Mouse (Mus musculus) bone marrow macrophage, adult 2 months (primary cell): ENCODE measurements around the gene Rabgap1.

Experiments used
- CTCF ChIP-seq: IDR thresholded peaks from 2 replicates; pipeline ENCODE4 v1.5.1; 2012; ENCODE audit warnings: low read depth, mild to moderate bottlenecking, low read length, moderate library complexity
- POLR2A ChIP-seq: IDR thresholded peaks from 2 replicates; pipeline ENCODE4 v1.6.1; 2012; ENCODE audit warnings: mild to moderate bottlenecking, low read depth, low read length, borderline replicate concordance

DNA sequence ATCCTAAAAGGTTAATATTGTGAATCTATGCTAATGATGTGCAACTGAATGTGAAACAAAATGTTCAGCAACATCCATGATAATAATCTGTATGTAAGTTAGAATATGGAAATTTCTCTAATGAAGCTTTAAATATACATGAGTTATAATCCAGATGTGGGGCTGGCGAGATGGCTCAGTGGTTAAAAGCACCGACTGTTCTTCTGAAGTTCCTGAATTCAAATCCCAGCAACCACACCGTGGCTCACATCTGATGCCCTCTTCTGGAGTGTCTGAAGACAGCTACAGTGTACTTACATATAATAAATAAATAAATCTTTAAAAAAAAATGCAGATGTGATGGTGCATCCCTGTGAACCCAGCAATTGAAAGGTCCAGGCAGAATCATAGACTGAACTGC lies 19.4 kb upstream of the Rabgap1 start:
- TF ChIP-seq CTCF: no peak
- no peak for TF ChIP-seq POLR2A
